Mouse (Mus musculus) liver, embryonic 12.5 days (tissue): ENCODE results near the gene Dscam. TPM values are rescaled to one million over a fixed set of nuclear protein-coding genes. Genes with fewer than 3 reads are reported as not detected.

Experiments
- ATAC-seq: fragments of 200-750 bp; cut with Nextera tagmentation; 2 replicates; pipeline ENCODE4 v1.8.0; 2017; ENCODE audit warnings: moderate number of reproducible peaks, mild to moderate bottlenecking, moderate library complexity
- H3K27ac ChIP-seq: fragments of 300-500 bp; sonication (generic); 2 replicates; pipeline ENCODE4 v1.5.1; 2016; ENCODE audit warnings: mild to moderate bottlenecking
- H3K27me3 ChIP-seq: fragments of 300-500 bp; sonication (generic); replicated peaks from 2 replicates; pipeline ENCODE4 v1.6.1; 2016; ENCODE audit warnings: mild to moderate bottlenecking, moderate library complexity
- H3K36me3 ChIP-seq: fragments of 300-500 bp; sonication (generic); 2 replicates; pipeline ENCODE4 v1.6.1; 2016; ENCODE audit warnings: mild to moderate bottlenecking, moderate library complexity
- H3K4me1 ChIP-seq: fragments of 300-500 bp; sonication (generic); 2 replicates; pipeline ENCODE4 v1.6.1; 2016
- H3K4me2 ChIP-seq: fragments of 300-500 bp; sonication (generic); 2 replicates; pipeline ENCODE4 v1.6.1; 2016; ENCODE audit warnings: mild to moderate bottlenecking, moderate library complexity
- H3K4me3 ChIP-seq: fragments of 300-500 bp; sonication (generic); 2 replicates; pipeline ENCODE4 v1.5.1; 2016; ENCODE audit warnings: mild to moderate bottlenecking, moderate library complexity
- H3K9ac ChIP-seq: fragments of 300-500 bp; sonication (generic); 2 replicates; pipeline ENCODE4 v1.6.1; 2016; ENCODE audit warnings: mild to moderate bottlenecking, moderate library complexity
- H3K9me3 ChIP-seq: fragments of 300-500 bp; sonication (generic); replicated peaks from 2 replicates; pipeline ENCODE4 v1.6.1; 2016; ENCODE audit warnings: mild to moderate bottlenecking, moderate library complexity
- WGBS: fragments of 180-500 bp; shearing (Covaris S2); methylation state at CpG from one replicate; pipeline ENCODE4 v1.1.7; 2016; ENCODE audit not compliant: insufficient replicate concordance; 5-methylcytosine and 5-hydroxymethylcytosine counted together
- polyA plus RNA-seq: library from polyadenylated mRNA; unstranded; fragments of >200 nt; fragmentation: Nextera tagmentation; extraction: Ambion mirVana; gene quantifications from 2 replicates; pipeline ENCODE4 v1.2.1, GENCODE M21; 2016

Dscam gene
- polyA plus RNA-seq, 1 experiment from 2014 or later = not detected

GRCm38 (mm10) chr16:96613275-96613674 is 557.3 kb downstream of the Dscam start:
- Histone ChIP-seq H3K4me3 (no peak overlapping the region), H3K4me1 (no peaks in the 10 kb centered on the region), H3K36me3 (no peaks in the 10 kb centered on the region), H3K9me3 (no peaks in the 10 kb centered on the region), H3K27me3 (no peaks in the 10 kb centered on the region), H3K27ac (no peak overlapping the region), H3K4me2 (no peak overlapping the region), H3K9ac (no peak overlapping the region)
- 47% methylated on average over 4 of the region's 4 CpGs for WGBS
- ATAC-seq = no peak

- Histone ChIP-seq H3K36me3 (no peaks in the 10 kb centered on the region), H3K4me3 (no peak overlapping the region), H3K4me1 (no peaks in the 10 kb centered on the region), H3K27me3 (no peaks in the 10 kb centered on the region), H3K9ac (no peak overlapping the region), H3K4me2 (no peak overlapping the region), H3K9me3 (no peaks in the 10 kb centered on the region), H3K27ac (no peak overlapping the region)
- 62% methylated on average over 1 of the region's 1 CpGs for WGBS
- ATAC-seq = no peak
Observed at GRCm38 (mm10) chr16:96610806-96611205, 559.7 kb downstream of the Dscam start.

- no peak overlapping the region for H3K4me3 ChIP-seq
- H3K4me2 ChIP-seq = no peak overlapping the region
- ATAC-seq = no peak
- H3K36me3 ChIP-seq = no peaks in the 10 kb centered on the region
- H3K9ac ChIP-seq = no peak overlapping the region
- H3K27ac ChIP-seq = no peak overlapping the region
- no peaks in the 10 kb centered on the region for H3K4me1 ChIP-seq
- no peaks in the 10 kb centered on the region for H3K9me3 ChIP-seq
- WGBS = 69% methylated on average over 2 of the region's 2 CpGs
- H3K27me3 ChIP-seq = no peaks in the 10 kb centered on the region; the same call in 1 of the 2 replicates
Observed at GRCm38 (mm10) chr16:96602206-96602605, 568.3 kb downstream of the Dscam start.

GRCm38 (mm10) chr16:96600791-96601190 is 569.8 kb downstream of the Dscam start:
- H3K27ac ChIP-seq = no peak overlapping the region
- H3K4me1 ChIP-seq = no peaks in the 10 kb centered on the region
- H3K9me3 ChIP-seq = no peaks in the 10 kb centered on the region
- no peaks in the 10 kb centered on the region; the same call in 1 of the 2 replicates for H3K27me3 ChIP-seq
- no peak overlapping the region for H3K4me2 ChIP-seq
- no peaks in the 10 kb centered on the region for H3K36me3 ChIP-seq
- 78% methylated on average over 11 of the region's 11 CpGs for WGBS
- no peak overlapping the region for H3K4me3 ChIP-seq
- H3K9ac ChIP-seq = no peak overlapping the region
- ATAC-seq = no peak

- Histone ChIP-seq H3K4me2 (no peak overlapping the region), H3K9me3 (no peaks in the 10 kb centered on the region), H3K4me1 (no peaks in the 10 kb centered on the region), H3K4me3 (no peak overlapping the region), H3K27ac (no peak overlapping the region), H3K27me3 (no peaks in the 10 kb centered on the region; the same call in 1 of the 2 replicates), H3K9ac (no peak overlapping the region), H3K36me3 (no peaks in the 10 kb centered on the region)
- ATAC-seq = no peak
- 68% methylated on average over 3 of the region's 3 CpGs for WGBS
Observed at GRCm38 (mm10) chr16:96599401-96600060, 571.0 kb downstream of the Dscam start.

- no peaks in the 10 kb centered on the region for H3K4me1 ChIP-seq
- no peaks in the 10 kb centered on the region for H3K9me3 ChIP-seq
- no peak for ATAC-seq
- no peaks in the 10 kb centered on the region for H3K36me3 ChIP-seq
- 66% methylated on average over 5 of the region's 5 CpGs for WGBS
- no peak overlapping the region for H3K9ac ChIP-seq
- no peak overlapping the region for H3K4me2 ChIP-seq
- no peak overlapping the region for H3K27ac ChIP-seq
- H3K27me3 ChIP-seq = no peaks in the 10 kb centered on the region
- no peak overlapping the region for H3K4me3 ChIP-seq
Observed at GRCm38 (mm10) chr16:96575841-96576240, 594.7 kb downstream of the Dscam start.

- WGBS = 48% methylated on average over 3 of the region's 3 CpGs
- H3K4me3 ChIP-seq = no peak overlapping the region
- no peak for ATAC-seq
Observed at GRCm38 (mm10) chr16:96567428-96567827, 603.1 kb downstream of the Dscam start.

GRCm38 (mm10) chr16:96563350-96564257 is 606.9 kb downstream of the Dscam start:
- no peak overlapping the region for H3K9ac ChIP-seq
- no peak for ATAC-seq
- H3K4me3 ChIP-seq = no peak overlapping the region
- H3K9me3 ChIP-seq = no peaks in the 10 kb centered on the region
- H3K4me1 ChIP-seq = no peaks in the 10 kb centered on the region
- no peaks in the 10 kb centered on the region for H3K36me3 ChIP-seq
- H3K27me3 ChIP-seq = no peaks in the 10 kb centered on the region
- no peak overlapping the region for H3K4me2 ChIP-seq
- WGBS = 69% methylated on average over 8 of the region's 8 CpGs
- no peak overlapping the region for H3K27ac ChIP-seq

More at GRCm38 (mm10) chr16:96567428-96567827, 603.1 kb downstream of the Dscam start:
- Histone ChIP-seq H3K4me2 (no peak overlapping the region), H3K27me3 (no peaks in the 10 kb centered on the region), H3K36me3 (no peaks in the 10 kb centered on the region), H3K27ac (no peak overlapping the region), H3K4me1 (no peaks in the 10 kb centered on the region), H3K9ac (no peak overlapping the region), H3K9me3 (no peaks in the 10 kb centered on the region)

- no peaks in the 10 kb centered on the region for H3K27me3 ChIP-seq
- no peaks in the 10 kb centered on the region for H3K9me3 ChIP-seq
- ATAC-seq = no peak
- no peaks in the 10 kb centered on the region for H3K36me3 ChIP-seq
- no peak overlapping the region for H3K9ac ChIP-seq
- no peaks in the 10 kb centered on the region for H3K4me1 ChIP-seq
- no peak overlapping the region for H3K27ac ChIP-seq
- no peak overlapping the region for H3K4me3 ChIP-seq
- no peak overlapping the region for H3K4me2 ChIP-seq
Observed at GRCm38 (mm10) chr16:96559796-96560195, 610.8 kb downstream of the Dscam start.

GRCm38 (mm10) chr16:96558341-96558740 is 612.2 kb downstream of the Dscam start:
- H3K9me3 ChIP-seq = no peaks in the 10 kb centered on the region
- no peak overlapping the region for H3K4me2 ChIP-seq
- H3K27ac ChIP-seq = no peak overlapping the region
- H3K27me3 ChIP-seq = no peaks in the 10 kb centered on the region
- H3K4me3 ChIP-seq = no peak overlapping the region
- 67% methylated on average over 1 of the region's 1 CpGs for WGBS
- no peaks in the 10 kb centered on the region for H3K36me3 ChIP-seq
- H3K9ac ChIP-seq = no peak overlapping the region
- no peaks in the 10 kb centered on the region for H3K4me1 ChIP-seq
- no peak for ATAC-seq

- H3K4me1 ChIP-seq = no peaks in the 10 kb centered on the region
- 63% methylated on average over 3 of the region's 3 CpGs for WGBS
- H3K9me3 ChIP-seq = no peaks in the 10 kb centered on the region
- H3K36me3 ChIP-seq = no peaks in the 10 kb centered on the region
- H3K27ac ChIP-seq = no peak overlapping the region
- no peak for ATAC-seq
- no peak overlapping the region for H3K4me2 ChIP-seq
- H3K27me3 ChIP-seq = no peaks in the 10 kb centered on the region
- no peak overlapping the region for H3K9ac ChIP-seq
- H3K4me3 ChIP-seq = no peak overlapping the region
Observed at GRCm38 (mm10) chr16:96556621-96557020, 613.9 kb downstream of the Dscam start.

- Histone ChIP-seq H3K36me3 (no peaks in the 10 kb centered on the region), H3K9ac (no peak overlapping the region), H3K4me2 (no peak overlapping the region), H3K27ac (no peak overlapping the region), H3K9me3 (no peaks in the 10 kb centered on the region), H3K4me3 (no peak overlapping the region), H3K27me3 (no peaks in the 10 kb centered on the region), H3K4me1 (no peaks in the 10 kb centered on the region)
- WGBS = 45% methylated on average over 4 of the region's 4 CpGs
- no peak for ATAC-seq
Observed at GRCm38 (mm10) chr16:96555412-96555811, 615.1 kb downstream of the Dscam start.
